Mouse (Mus musculus): ENCODE data around the gene Cd274.
A peak's percentile ranks its signal among the peaks of the same experiment; 100 is the strongest.

Cd274 gene

DNA sequence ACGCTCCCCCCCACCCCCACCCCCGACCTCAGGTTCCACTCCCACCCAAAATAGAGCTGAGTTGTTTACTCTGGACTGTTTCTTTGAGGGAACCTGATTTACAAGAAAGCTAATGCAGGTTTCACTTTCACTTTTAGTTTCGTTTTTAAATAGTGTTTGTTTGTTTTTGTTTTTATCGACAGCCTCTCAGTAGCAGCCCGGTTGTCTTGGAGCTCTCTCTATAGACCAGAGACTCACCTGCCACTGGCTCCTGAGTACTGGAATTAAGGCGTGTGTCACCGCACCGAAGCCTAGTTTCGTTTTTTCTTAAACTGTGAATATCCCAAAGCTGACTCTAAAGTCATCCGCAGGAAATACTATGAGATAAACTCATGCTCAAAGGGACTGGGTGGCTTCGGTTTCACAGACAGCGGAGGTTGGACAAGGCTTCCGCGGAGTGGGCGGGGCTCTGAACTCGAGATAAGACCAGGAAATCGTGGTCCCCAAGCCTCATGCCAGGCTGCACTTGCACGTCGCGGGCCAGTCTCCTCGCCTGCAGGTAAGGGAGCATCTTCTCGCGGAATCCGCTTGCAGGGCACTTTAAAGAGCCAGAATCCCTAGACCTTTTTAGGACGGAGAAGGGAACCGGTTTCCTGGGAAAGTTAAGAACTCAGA is at the start of gene Cd274, which contains the start of gene Plgrkt:
Cd274 (plus strand) TSS at position 487 of the 654 bp plus-strand sequence.
Plgrkt (minus strand) TSS at position 422 of the 654 bp plus-strand sequence.
- DNase-seq = peak; percentile 89 to 91

DNA sequence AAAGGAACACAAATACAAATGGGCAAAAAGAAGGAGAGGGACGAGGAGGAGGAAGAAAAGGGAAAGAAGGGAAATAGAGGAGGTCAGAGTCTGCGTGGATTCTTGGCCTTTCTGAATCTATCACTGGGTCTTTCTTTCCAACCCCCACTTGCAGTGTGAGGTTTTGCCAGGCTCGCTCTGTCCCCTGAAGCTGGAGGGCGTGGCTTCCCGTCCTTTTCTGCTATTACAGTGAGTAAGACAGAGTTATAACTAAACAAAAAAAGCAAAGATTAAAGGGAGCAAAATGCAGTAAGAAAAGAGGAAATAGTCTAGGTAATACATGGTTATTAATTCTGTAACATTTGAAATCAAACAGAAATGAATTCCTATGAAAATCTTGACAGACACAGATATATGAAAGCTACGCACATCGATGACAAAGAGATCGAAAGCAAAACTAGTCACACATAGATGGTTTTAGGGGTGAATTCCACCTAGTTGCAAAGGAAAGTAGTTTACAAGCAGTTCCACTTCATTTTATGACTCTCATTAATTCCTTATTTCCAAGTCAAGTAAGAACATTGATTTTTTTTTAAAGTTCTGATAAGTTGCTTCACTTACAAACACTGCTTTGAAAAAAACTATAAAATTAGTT is 43.7 kb upstream of the Cd274 start:
- no peak for DNase-seq

DNA sequence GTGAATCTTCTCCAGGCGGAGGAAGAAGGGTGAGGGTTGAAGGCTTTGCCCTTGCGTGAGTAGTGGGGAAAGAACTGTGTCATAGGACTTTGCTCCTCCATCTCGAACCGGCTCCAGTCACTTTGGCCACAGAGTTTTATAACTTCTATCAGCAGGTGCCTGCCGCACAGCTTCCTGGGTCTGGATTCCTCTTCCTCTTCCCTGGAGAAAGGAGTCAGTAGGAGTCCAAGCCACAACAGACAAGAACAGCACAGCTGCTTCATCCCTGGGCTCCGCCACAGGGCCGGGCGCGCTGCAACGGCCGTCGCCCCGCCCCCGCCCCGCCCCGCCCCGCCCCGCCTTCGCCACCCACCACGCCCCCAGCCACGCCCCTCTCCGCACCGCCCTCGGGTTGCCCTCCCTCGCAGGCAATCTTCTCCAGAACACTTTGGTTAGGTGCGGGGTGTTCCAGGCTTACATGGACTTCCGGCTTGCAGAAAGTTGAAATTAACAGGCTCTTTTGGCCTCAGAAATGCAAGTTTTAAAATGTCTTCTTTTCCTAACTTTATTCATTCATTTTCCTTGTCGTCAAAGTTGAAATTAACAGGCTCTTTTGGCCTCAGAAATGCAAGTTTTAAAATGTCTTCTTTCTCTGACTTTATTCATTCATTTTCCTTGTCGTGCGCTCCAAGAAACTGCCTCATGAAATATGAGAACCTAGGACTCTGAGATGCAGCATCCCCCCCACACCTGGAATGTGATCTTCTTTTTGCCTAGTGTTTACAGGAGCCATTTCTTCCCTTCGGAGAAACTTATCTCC is 42.0 kb upstream of the Cd274 start, which contains the start of gene Insl6:
Insl6 (minus strand) TSS at position 304 of the 799 bp plus-strand sequence.
- peak; percentile 44 to 63 for DNase-seq

DNA sequence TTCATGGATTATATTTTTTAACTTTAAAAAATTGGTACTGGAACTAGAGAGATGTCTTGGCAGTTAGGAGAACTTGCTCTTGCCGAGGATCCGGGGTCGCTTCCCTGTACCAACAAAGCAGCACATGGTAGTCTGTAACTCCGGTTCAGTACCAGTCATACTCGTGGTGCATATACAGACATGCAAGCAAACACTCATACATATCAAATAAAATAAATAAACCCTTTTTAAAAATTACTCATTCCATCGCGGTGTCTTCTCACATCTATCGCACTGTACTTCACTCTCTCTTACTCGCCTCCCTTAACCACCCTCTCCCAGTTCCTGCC is 41.4 kb upstream of the Cd274 start:
- no peak for DNase-seq

GRCm38 (mm10) chr19:29326396-29326795 is 40.9 kb upstream of the Cd274 start:
- no peak for DNase-seq

DNA sequence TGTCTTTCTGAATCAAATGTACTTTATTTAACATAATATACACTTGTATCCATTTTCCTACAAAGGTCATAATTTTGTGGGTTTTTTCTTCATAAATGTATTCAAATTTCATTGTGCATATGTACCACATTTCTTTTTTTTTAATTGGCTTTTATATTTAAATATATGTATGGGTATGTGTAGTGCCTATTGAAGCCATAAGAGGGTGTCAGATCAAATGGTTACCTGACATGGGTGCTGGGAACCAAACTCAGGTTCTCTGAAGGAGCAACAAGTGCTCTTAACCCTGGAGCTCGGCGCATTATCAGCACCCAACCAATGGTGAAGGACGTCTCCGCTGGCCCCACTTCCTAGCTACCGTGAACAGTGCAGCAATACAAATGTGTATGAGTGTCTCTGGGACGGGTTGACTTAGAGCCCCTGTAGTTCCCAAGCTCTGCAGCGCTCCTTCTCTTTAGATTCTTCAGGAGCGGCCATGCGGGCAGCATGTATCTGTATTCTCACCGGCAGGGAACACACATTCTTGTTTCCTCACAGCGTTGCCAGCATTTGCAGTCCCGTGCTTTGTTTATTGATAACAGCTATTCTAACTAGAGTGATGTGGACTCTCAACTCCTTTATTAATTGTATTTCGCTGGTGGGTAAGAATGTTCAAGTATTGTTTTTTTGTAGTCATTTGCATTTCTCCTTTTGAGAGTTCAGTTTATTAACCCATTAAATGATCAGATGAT is 40.3 kb upstream of the Cd274 start:
- DNase-seq = no peak

DNA sequence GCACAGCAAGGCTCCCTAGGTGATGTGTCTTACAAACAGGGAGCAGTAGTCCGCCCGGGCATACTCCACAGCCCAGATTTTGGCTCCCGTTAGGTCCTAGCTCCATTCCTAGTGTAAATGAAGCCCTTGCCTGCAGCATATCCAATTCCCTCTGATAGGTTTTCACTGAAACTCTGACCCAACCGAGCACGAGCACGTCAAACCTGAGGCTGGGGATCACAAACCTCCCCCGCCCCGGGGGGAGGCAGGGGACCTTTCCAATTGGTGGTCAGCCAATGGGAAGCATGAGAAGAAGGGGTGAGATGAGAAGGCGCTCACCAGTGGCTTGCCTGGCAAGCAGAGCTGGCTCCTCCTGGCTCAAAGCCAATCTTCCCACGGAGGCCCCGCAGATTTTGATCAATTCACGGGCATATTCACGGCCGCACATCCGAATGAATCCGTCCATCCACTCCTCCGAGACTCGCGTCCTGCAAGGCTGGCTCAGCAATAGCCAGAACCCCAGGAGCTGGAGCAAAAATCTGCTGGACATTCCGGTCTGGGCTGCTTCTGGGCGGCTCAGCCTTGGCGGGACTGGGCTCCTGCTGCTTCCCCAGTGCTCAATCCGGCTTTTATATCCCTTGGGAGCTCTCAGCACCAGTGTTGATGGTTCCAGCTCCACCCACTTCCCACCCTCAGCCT is 33.0 kb upstream of the Cd274 start, which contains the start of gene Rln1:
Rln1 (minus strand) TSS at position 603 of the 678 bp plus-strand sequence.
- DNase-seq = no peak

DNA sequence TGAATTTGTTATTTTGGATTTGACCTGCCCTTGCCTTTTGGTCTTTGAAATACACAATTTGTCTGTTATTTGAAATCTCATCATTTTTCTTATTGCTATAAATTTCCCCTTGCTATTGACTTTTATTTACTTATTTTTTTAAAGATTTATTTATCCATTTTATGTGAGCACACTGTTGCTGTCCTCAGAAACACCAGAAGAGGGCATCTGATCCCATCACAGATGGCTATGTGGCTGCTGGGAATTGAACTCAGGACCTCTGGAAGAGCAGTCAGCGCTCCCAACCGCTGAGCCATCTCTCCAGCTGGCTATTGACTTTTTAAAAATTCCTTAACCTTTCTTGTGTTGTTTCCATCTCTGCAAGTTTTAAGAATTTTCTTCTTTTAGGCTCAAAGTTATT is 30.6 kb upstream of the Cd274 start:
- no peak for DNase-seq

DNA sequence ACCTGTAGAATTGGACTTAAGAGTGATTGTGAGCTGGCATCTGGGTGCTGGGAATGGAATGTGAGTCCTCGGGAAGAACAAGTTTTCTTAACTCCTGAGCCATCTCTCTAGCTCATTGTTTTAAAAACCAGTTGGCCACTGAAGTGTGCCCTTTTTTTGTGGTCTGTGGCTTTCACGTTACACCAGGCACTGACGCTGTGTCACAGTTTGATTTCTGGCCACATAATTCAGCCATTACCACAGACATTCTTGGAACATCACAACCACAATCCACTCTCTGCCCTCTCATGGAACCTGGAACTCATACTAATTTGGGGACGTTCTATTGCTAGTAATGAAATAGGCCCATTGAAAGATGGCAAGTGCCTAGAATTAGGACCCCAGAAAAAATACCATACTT is 26.2 kb upstream of the Cd274 start:
- no peak for DNase-seq

DNA sequence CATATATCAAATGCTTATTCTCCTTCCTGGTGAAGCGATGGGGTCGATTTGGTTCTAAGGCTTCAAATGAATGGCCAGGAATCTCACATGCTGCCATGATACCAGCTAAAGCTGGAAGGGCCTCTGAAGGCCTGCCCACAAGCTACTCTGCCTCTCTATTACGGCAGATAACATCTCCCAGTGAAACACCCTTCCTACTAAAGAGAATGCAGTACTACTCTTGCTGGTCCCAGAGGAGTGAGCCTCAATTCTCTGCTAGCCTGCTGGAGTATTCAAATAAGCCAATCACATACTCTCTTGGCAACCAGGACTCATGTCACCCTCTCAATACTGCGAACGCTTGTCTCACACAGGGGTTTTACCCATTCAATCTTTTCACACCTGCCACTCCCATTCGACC is 25.0 kb upstream of the Cd274 start:
- DNase-seq = no peak

GRCm38 (mm10) chr19:29344868-29345267 is 22.4 kb upstream of the Cd274 start:
- no peak for DNase-seq

- no peak for DNase-seq
Measured at GRCm38 (mm10) chr19:29345636-29346035, 21.6 kb upstream of the Cd274 start.

- no peak for DNase-seq
Measured at GRCm38 (mm10) chr19:29350991-29351390, 16.3 kb upstream of the Cd274 start.

DNA sequence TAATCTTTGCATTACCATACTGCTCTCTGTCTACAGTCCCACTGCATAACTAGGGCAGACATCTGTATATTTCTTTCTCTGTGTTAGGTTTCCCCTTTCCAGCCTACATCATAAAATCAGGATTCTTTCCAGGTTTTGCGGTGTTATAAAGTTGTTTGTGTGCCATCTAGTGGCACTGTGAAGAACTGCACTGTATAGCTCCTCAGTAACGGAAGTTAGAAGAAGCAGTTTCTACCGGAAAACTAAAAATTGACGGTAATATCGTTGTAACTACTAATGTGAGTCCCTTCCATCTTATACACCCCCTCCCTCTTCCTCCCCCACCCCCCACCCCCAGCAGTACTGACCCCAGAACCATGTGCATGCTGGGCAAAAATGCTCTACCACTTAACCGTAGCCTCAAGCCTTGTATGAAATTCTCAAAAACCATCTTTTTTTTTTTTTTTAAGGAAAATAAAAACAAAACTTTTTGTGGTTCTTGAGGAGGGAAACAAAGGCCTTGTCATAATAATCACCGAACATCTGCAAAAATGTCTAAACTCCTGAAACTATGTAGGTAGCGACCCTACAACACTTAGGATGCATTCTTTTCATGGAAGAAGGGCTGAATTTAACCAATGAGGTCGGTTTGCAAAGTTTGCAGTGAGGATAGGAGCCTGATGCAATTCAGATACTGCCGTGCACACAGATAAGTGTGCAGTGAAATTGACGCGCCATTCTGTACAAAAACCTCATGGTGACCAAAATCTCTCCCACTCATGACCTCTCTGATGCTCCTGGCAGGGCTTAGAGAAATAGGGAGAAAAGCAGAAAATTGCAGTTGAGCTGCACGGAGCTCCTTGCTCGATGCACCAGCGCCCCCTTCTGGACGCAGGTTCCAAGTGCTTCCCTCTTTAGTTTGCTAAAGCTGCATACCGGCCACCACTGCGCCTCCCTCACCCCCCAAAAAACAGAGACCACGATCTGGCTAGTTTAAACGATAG is 12.1 kb upstream of the Cd274 start:
- peak; percentile 83 for DNase-seq

GRCm38 (mm10) chr19:29356281-29356680 is 11.0 kb upstream of the Cd274 start:
- no peak for DNase-seq

GRCm38 (mm10) chr19:29360251-29360650 is 7.0 kb upstream of the Cd274 start:
- DNase-seq = no peak

DNA sequence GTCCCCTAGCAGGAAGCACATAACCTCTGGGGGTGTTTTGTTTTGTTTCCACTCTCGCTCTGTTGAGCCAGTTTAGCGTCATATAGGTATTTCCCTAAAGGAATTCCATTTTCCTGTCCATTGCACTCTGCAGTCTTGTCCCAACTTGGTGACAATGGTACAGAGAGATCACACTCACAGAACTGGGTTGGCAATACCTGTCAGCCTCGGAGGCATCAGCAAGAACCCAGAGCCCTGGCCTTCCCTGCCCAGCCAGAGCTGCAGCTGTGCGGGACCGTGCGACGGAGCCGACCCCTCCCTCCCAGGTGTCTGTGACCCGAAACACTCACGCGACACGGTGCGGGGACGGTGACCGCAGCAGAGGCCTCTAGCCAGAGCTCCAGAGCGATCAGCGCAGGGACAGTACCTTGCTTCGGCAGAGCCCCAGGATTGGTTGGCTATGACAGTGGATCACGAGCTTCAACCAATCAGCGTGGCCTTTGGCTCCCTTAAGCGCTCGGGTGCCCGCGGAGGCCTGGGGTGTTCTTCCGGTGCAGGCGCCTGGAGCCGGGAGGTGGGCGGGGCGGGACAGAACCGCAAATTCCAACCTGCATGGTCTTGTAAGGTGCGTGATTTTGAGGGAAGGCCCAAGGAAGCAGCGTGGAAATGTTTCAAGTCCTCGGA is 5.7 kb upstream of the Cd274 start:
- peak; percentile 93 for DNase-seq

GRCm38 (mm10) chr19:29362173-29362930 is 4.9 kb upstream of the Cd274 start:
- DNase-seq = no peak

DNA sequence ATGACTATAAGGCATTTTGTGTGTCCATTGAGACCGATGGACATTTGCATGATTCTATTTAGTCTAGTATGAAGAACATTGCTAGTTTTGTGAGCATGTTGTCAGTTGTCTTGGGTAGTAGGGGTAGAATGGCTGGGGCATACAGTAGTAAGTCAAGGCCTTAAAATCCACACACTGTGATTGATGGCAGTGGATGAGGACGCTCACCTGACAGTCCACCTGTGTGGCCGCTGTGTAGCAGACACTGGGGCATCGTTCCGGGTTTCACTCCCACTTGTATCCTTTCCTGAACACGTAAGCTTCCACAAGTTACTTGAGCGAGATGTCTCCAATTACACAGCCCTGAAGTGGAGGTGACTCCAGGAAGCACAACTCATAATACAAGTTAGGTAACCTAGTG is 3.7 kb upstream of the Cd274 start:
- no peak for DNase-seq

DNA sequence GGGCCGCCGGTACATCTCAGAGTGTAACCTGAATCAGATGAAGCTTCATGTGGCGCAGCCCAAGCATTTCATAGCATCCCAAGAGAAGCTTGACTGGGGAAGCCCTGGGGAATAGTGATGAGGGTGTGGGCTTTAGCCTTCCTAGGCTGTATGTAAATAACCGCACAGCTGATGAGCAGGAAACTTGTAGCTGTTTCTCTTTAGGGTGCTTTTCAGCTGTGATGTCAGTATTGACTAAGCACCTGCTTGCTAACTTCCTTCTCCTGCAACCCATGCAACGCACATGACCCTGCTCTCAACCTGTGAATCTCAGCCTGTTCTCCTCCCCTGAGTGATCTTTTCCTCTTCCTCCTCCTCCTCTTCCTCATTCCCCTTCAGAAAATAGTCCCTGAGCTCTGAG is 3.2 kb upstream of the Cd274 start:
- DNase-seq = no peak

Data from lung, adult 18-20 months (tissue).